Mouse (Mus musculus) MN1 (cell line): ENCODE results near the gene Grk5.
"Not testable (repeated sequence)": the region's sequence is repeated elsewhere in the genome, so short reads cannot be mapped to it uniquely, and the experiment has no call there.

Experiments used
- DNase-seq: peaks from one replicate; pipeline ENCODE4 v3.0.0-alpha.2; 2016; ENCODE audit warnings: low spot score

Gene Grk5

GRCm38 (mm10) chr19:60911653-60912052 lies 22.1 kb downstream of the Grk5 start:
- no peak for DNase-seq

DNA sequence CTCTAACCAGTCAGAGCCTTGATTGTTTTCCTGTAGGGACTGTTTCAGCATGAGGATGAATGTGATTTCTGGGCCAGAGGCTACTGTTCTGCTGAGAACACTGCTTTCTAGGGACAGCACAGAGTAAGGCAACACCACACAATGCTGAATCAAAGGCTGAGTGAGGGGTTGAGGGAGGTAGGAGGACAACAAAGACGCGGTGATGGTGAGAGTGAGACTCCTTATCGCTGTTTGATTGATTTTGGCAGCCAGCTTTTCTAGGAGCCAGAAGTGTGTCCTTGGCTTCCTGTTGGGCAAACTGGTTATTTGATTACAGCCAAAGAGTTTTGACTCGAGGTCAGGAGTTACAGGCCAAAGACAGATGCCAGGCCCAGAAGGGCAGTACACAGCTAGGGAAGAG lies 25.7 kb downstream of the Grk5 start:
- DNase-seq: peak; percentile 36

DNA sequence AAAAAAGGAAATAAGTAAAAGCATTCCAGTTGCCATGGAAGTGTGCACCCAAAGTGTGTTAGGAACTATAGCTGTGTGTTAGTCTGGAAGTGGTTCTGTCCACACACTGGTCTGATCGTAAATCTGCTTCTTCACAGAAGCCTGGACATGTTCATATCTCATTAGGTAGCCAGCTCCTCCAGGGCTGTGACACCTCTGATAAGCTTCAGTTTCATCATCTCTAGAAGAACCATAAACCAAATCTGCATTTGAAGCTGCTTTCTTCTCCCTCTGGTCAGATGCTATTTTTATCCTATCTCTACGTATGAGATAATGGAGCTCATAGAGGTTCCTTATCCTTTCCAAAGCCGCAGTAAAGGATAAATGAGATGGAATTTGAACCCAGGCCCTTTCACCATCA lies 26.3 kb downstream of the Grk5 start:
- DNase-seq: no peak

DNA sequence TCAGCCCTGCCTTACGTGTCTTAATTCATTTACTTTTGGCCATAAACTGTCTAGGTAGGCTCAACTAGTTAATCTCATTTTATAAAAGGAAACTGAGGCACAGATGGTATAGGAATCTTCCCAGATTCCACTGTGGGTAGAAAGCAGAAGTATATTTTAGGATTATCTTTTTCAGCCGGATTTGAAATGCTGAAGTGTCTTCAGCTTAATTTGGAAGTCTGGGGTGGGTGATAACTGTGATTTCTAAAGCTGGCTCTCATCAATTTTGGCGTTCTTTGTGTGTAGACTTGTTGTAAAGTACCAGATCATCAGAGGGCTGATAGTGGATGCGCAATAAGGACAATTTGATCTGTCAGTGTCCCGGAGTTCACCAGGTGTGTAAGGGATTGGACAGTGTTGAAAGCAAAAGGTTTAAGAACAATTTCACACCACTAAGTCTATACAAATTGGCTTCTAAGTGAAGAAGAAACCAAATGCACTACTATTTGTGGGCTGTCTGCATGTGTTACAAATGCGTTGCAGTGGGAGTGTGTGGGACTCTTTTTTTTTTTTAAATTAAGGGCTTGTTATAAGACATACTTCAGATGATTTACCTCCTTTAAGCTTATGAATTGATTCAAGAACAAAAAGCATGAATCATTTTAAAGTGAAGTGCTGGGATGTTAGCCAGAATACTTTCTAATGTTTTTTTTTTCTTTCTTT lies 27.5 kb downstream of the Grk5 start:
- no peak for DNase-seq

GRCm38 (mm10) chr19:60924534-60924933 lies 35.0 kb downstream of the Grk5 start:
- not testable (repeated sequence) for DNase-seq

DNA sequence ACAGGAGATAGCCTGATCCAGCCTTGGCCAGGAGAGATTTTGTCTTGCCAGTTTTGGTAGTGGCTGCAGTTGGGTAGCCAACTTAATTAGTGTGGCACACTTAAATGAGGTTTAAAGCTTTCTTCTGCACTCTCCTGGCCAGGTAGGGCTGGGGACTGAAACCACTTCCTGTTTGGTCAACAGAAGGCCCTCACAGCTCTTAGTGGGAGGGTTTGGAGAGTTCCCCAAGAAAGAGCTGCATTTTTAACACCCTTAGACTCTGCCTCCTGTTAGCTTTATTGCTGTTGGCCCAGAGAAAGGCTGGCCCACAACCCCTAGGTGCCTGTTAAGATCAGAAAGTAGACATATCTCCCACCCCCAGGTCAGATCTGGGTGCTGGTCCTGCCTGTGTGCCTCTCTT lies 45.5 kb downstream of the Grk5 start:
- no peak for DNase-seq

GRCm38 (mm10) chr19:60939954-60940379 lies 50.4 kb downstream of the Grk5 start:
- no peak for DNase-seq

DNA sequence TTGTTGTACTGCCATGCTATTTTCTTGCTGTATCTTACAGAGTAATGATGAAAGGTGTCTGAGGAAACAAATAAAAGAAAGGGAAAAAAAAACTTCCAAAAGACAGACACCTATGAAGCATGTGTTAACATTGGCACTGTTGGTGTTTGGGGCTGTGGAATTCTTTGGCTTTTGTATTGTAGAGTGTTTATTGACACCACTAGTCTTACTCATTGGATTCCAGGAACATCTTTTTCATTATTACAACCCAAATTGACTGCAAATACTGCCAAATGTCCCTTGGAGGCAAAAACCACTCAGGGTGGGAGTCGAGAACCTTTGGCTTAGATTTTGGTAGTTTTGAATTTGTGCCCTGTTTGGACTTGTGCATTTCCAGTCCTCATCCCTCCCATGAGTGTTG lies 51.3 kb downstream of the Grk5 start:
- DNase-seq: no peak

DNA sequence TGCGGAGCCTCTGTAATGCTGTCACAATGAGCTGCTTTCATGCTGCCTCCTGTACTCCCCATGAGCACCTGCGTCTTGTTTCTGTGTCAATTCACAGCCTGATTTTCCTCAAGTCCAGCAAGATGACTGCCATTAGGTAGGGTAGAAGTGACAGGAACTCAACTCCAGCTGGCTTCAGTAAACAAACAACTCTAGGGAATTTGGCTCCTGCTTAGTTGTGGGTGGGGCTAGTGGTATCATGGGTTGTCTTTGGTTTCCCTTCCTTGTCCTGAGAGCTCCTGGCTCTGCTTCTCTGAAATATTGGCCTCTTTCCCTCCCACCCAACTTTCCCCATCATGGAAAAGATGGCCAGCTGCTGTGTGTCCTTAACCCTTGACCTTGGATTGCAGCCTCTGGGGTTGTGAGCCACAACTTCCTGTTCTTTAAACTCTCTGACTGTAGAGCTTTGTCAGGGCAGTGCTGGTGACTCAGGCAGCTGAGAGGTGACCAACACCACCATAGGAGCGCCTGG lies 56.3 kb downstream of the Grk5 start:
- DNase-seq: no peak

DNA sequence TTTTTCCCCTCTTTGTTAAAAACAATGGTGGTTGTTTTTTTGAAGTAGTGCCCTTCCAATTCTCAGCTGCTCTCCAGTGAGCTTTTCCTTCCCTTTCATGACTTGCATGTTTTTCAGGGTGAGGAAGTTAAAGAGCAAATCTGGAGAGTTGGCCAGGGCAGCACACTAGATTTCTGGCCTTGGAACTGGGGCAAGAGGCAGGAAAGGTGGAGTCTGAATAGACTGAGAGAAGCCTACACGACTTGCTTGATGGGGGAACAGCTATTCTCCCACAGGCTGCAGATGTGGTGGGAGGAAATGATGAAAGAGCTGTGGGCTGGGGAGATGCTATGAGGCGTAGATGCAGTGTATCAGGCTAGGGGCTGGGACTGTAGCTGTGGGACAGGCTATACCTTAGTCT lies 57.1 kb downstream of the Grk5 start:
- no peak for DNase-seq

GRCm38 (mm10) chr19:60948996-60949395 lies 59.4 kb downstream of the Grk5 start:
- no peak for DNase-seq

DNA sequence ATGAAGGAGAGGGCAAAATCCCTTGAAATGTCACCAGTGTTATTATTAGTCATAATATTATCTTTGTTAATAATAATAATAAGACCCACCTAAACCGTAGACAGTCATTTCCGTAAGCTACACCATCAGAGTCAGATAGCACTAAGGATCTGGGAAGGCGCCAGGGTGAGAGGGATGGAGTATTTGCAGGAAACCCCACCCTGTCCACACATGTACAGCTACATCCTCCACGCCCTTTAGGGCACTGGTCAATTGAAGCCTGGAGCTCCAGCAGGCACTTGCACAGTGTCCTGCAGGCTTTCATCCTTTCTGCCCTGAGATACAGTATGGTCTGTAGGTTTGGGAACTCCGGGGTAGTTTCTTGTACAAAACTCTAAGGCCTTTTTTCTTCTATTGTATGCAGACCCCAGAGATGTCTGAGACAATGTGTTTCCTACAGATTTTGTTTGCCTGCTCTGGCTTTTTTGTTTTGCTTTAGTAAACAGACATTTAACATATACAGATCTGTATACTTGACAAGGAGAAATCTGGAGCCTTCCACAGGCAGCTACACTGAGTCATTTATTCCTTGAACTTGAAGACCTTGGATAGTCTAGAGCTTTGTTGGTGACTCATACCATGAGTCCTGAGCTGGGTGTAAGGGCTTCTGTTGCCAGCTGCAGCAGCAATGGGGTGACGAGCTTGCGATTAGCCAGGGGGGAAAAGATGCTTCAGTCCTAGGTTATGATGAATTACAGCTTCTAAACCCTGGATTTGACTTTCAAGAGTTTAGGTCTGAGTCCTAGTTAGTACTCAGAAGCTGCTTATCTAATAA lies 60.7 kb downstream of the Grk5 start:
- peak; percentile 49 for DNase-seq

DNA sequence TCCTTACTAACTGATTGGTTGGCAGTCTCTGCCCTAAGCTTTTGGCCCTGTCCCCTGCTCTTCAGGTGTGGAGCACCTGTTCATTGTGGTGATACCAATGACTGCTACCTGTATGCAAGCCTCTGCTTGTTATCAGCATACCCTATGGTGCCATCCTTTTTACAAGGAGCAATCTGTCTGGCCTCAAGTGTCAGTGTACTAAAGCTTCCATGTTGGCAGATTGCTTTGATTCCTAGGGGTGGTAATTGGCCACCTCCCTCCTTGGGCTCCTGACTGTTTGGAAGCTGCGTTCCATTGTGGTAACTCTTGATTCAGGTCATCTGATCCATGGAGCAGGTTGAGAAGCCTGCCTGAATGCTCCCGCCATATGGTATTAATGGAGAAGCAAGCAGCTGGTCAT lies 65.6 kb downstream of the Grk5 start:
- DNase-seq: no peak

- DNase-seq: no peak
Observed at GRCm38 (mm10) chr19:60955712-60956111, 66.2 kb downstream of the Grk5 start.

DNA sequence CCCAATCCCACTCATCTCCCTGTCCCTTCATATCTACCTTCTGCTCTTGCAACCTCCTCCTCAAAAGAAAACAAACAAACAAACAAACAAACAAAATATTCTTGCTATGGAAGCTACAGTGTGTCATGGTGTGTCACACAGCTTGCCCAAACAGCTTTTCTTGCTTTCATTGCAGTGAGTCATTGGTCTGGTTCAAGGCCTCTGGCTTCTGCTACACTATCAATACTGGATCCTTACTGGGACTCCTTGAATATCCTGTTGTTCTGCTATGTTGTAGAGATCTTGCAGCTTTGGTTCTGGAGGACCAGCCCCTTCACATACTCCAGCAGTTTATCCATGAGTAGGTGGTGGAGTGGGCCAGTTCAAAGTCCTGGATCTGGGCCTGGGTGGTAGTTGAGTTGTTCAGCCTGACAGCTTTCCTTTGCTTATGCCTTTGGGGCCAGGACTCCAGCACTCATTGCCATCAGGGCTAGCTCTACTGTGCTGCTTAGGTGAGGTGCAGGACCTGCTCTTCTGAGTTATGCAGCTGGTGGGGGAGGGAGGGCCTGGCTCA lies 66.7 kb downstream of the Grk5 start:
- no peak for DNase-seq

- DNase-seq: no peak
Observed at GRCm38 (mm10) chr19:60959706-60960230, 70.2 kb downstream of the Grk5 start.

GRCm38 (mm10) chr19:60962358-60963061 lies 73.0 kb downstream of the Grk5 start:
- no peak for DNase-seq

GRCm38 (mm10) chr19:60967909-60968308 lies 78.4 kb downstream of the Grk5 start:
- no peak for DNase-seq

DNA sequence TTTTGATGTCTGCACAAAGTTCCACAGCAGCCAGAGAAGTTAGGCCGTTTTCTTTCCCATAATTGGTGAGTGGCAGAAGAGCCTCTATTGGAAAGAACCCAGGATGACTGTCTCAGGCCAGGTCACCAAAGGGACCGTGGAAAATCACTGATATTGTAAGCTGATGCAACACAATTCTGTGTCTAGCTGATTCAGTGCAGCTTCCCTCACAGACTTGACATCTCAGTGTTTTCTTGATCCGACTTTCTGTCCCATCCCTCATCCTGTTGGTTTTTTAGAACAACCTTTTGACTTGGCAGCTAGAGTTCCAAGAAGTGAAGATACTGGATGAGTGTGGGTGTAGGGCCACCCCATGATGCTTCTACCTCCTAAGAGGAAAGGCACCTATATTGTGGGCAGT lies 80.9 kb downstream of the Grk5 start:
- DNase-seq: no peak

GRCm38 (mm10) chr19:60971598-60971997 lies 82.0 kb downstream of the Grk5 start:
- no peak for DNase-seq

GRCm38 (mm10) chr19:60972281-60973015 lies 82.9 kb downstream of the Grk5 start:
- no peak for DNase-seq
